Mouse (Mus musculus): ENCODE data around the gene Trh. TPM values are rescaled to one million over a fixed set of nuclear protein-coding genes. Genes with fewer than 3 reads are reported as not detected.

The Trh gene
- polyA plus RNA-seq, 1 experiment from 2014 or later, result 5.7 TPM

DNA sequence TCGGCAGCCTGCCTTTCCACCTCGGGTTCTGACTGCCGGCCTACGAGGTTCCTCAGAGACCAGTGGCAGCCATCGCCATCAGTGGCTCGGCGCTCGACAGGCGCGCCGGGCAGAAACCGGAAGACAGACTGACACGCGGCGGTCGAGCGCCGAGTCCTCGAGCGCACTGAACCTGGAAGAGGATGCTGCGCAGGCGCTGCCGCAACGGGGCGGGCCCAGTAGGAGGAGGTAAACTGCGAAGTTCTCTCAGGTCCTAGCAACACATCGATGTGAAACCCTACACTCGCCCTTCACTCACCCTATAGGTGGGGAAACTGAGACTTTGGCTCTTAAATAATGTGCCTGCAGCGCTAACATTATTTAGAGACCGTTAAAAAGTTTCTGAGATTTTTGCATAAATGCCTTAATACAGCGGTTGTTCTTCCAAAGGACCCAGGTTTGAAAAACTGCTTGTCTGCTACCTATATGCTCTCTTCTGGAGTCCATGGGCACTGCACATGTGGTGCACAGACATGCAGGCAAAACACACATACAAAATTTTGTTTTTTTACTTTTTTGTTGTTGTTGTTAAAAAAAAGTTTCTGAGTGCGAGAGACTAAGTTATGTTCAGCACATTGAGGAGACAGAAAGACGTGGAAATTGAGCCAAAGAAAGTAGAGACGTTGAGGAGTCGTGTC, 29.5 kb downstream of the Trh start, which contains the start of gene Rbsn:
Gene Rbsn (minus strand): TSS at position 153 of the 677 bp plus-strand sequence.
- H3K4me1 ChIP-seq (replicated peaks), result peaks cover 10% of the 10 kb centered on the region
- H3K27ac ChIP-seq, result peak within 1 kb of the TSS; percentile 92
- H3K9me3 ChIP-seq, result no peaks in the 10 kb centered on the region
- peak within 1 kb of the TSS; percentile 97 for H3K4me3 ChIP-seq
- H3K27me3 ChIP-seq (ENCODE audit: insufficient read depth, poor library complexity, severe bottlenecking), result no peaks in the 10 kb centered on the region
- DNase-seq (ENCODE audit: low spot score), result peak; percentile 94
- peaks cover 15% of the 10 kb centered on the region for H3K36me3 ChIP-seq
- 10% methylated on average over 35 of the region's 35 CpGs for WGBS

DNA sequence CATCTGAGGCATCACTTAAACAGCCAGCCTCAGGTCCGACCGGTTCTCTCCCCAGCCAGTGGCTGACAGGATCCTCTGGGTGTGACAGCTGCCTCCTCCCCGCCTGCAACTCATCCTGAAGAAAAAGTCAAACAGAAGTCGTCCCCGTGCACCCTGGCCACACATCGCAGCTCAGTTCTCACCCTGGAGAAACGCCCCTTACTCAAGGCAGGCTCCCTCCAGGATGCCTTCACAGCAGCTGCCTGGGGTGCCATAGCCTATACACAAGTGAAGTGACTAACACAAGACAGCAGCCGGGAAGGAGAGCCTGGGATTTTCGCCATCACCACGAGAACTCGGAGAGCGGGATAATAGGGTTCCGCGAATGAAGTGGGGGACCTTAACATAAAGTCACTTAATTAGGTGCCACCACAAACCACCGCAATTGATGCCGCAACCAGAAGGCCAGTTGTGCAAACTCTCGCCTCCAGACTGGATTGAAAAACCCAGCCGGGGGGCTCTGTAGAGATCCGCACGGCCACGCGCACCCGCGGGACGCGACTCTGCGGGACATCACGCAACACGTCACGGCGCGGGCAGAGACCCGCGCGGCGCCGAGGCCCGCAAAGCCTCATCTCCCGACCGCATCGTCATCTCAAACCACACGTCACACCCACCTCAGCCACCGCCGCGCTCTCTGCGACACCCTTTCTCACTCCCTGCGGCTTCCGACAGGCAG, 30.2 kb downstream of the Trh start:
- Histone ChIP-seq H3K36me3 (peaks cover 22% of the 10 kb centered on the region), H3K4me1 (replicated peaks) (peaks cover 10% of the 10 kb centered on the region), H3K4me3 (peak overlapping the region; percentile 97), H3K9me3 (no peaks in the 10 kb centered on the region), H3K27ac (peak overlapping the region; percentile 92), H3K27me3 (ENCODE audit: insufficient read depth, poor library complexity, severe bottlenecking) (no peaks in the 10 kb centered on the region)
- under 1% methylated on average over 48 of the region's 48 CpGs for WGBS
- no peak for DNase-seq (ENCODE audit: low spot score)

DNA sequence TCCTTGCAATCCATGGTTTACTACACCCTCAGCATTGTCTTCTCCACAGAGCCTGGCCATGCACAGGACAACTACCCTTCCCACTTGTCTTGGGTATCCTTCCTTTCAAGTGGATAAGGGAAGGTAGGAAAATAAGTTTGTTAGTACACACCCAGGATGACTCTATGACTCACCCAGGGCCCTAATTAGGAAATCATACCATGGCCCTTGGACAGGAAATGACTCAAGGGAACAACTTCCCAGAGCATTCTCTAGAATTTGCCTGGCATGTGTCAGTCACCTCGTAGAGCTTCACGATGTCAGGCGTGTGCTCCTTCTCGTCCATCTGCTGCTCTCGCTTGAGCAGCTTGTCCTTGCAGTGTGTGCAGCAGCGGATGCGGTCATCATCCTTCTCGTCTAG, 45.0 kb downstream of the Trh start:
- DNase-seq (ENCODE audit: low spot score), result no peak
- Histone ChIP-seq H3K27ac (no peak overlapping the region), H3K36me3 (peaks cover 89% of the 10 kb centered on the region), H3K4me1 (replicated peaks) (no peaks in the 10 kb centered on the region), H3K27me3 (ENCODE audit: insufficient read depth, poor library complexity, severe bottlenecking) (no peaks in the 10 kb centered on the region), H3K9me3 (no peaks in the 10 kb centered on the region), H3K4me3 (no peak overlapping the region)
- WGBS, result 96% methylated on average over 8 of the region's 8 CpGs

Other genes with a start within 250 kb of the Trh start
- 14.6 and 16.8 TPM in 2 replicates for gene Nr2c2, start 153.3 kb downstream of the Trh start, polyA plus RNA-seq (2016; fragmentation: Nextera tagmentation; extraction: Ambion mirVana)
- 93.1 and 104 TPM in 2 replicates for gene Mrps25, start 60.6 kb downstream of the Trh start, polyA plus RNA-seq (2016; fragmentation: Nextera tagmentation; extraction: Ambion mirVana)
- gene Rbsn, start 29.7 kb downstream of the Trh start, polyA plus RNA-seq (2016; fragmentation: Nextera tagmentation; extraction: Ambion mirVana), result 23.8 and 27.9 TPM in 2 replicates